Mouse (Mus musculus) layer of hippocampus, adult 8-10 months (tissue): ENCODE measurements around the gene Ambra1. TPM values are rescaled to one million over a fixed set of nuclear protein-coding genes. Genes with fewer than 3 reads are reported as not detected.

Experiments used
- DNase-seq, 2 experiments: peaks; one replicate each; pipeline ENCODE4 v3.0.0; 2022; ENCODE audit warnings: low spot score in 2 of 2
- total RNA-seq, 4 experiments: library from RNA; stranded (reverse); gene quantifications; 2 replicates each; pipeline ENCODE4 v1.2.4; 2022

Ambra1 gene
- total RNA-seq, 4 experiments from 2014 or later = 49.8 to 55.9 (median 52.8) TPM

DNA sequence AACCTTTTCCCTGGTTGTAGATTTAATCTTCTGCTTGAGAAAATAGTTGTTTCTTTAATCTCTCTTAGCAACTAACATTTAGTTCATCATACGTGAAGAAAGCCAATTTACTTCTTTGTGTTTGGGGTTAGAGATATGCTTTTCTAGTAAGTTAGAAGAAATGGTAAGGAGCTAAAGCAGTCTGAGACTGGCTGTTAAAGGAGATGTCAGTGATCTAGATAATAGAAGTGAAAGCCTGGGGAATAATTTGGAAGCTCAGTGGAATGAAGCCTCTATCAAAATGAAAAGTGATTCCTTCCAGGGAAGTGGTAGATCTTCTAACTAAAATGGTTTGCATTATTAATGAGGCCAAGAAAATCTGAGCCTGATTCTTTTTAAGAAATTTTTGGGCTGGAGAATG lies 141.3 kb downstream of the Ambra1 start:
- DNase-seq = no peak

DNA sequence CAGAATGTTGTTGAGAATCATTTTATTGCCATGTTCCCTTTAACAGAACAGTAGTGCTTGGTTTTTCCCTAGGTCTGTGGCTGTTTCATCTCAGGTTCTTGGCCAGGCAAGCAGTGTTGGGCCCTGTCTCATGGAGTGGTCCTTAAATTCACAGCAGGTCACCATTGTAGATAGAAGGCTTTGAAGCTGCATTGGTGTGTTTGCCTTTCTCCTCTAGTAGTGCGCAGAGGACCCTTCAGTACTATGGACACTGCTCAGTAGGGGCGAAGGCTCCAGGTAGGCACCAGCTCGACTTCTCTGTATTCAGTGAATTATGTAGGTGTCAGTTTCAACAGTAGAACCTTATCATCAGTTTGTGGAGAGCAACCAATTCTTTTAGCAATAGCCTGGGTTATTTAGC lies 142.7 kb downstream of the Ambra1 start:
- DNase-seq = no peak

- DNase-seq = no peak
These were observed 146.3 kb downstream of the Ambra1 start for GRCm38 (mm10) chr2:91876000-91876805.

- DNase-seq = no peak
These were observed 146.8 kb downstream of the Ambra1 start for GRCm38 (mm10) chr2:91876806-91877140.

DNA sequence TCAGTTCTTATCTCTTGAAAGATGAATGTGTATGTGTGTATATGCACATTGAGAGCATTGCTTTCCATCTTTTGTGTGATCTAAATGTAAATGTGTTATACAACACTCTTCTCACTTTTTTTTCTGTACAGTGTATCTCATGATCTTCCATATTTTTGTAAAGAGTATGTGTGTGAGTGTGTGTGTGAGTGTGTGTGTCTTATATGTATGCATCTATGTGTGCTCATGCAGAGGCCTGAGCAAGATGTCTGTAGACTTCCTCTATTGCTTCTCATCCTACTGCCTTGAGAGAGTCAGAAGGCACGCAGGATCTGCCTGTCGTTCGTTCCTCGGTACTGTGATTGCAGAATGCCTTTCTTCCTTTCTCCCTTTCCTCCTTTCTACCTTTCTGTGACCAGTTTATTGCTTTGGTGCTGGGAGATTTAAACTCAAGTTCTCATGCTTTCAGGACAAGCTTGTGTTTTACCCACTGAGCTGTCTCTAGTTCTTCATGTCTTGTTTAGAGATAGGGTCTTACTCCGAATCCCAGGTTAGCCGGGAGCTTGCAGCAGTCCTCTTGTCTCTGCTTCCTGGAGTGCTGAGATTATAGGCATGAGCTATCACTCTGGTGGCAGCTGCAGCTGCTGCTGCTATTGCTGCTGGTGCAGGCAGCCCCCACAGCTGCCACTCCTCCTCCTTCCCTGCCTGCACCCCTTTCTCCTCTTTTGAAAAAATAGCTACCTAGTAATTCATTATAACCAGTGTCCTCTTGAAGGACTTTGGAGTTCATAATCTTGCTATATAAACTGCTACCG lies 148.7 kb downstream of the Ambra1 start:
- DNase-seq = no peak

GRCm38 (mm10) chr2:91883961-91884360 lies 154.0 kb downstream of the Ambra1 start:
- DNase-seq = peak in 1 of 2 experiments; percentile 34

DNA sequence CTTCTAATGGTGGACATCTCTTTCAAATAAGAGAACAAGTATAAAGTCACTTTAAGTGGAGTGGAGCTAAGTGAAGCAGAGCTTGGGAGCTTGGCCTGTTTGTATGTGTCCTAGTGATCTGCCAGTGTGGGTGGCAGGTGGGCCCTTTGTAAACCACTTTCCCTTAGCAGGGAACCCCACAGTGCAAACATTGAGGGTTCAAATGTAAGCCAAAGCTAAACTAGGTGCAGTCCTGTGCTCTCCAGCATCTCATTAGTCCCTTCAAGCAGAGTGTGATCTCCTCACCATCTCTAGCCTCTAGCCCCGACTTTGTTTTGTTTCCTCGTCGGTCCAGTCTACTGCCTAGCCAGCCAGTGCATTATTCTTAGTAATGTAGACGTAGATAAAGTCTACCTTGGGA lies 154.7 kb downstream of the Ambra1 start:
- no peak for DNase-seq

DNA sequence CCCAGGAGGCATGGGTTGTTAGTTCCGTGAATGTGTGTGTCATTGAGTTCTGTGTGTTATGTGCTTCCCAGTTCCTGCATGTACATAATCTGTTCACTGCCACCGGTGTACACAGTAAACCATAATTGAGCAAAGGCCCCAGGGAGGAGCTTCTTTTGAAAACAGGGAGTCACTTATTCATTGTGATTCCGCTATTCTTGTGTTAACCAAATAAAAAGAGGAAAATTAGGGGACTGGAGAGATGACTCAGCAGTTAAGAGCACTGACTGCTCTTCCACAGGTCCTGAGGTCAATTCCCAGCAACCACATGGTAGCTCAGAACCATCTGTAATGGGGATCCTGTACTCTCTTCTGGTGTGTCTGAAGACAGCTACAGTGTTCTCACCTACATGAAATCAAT lies 164.8 kb downstream of the Ambra1 start:
- no peak for DNase-seq

DNA sequence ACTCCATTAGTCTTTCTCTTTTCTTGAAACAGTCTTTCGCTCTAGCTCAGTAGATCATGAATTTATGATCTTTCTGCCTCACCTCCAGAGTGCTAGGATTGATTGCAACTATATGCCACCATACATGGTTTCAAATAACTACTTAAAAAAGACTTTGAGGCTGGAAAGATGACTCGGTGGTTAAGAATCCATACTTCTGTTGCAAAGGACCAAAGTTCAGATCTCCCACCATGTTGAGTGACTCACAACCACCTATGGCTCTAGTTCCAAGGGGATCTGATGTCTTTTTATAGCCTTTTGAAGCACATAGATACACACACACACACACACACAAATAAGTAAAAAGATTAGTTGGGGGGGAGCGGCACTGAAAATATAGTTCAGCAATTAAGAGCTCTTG lies 165.5 kb downstream of the Ambra1 start:
- DNase-seq = no peak

- no peak for DNase-seq
These were observed 168.0 kb downstream of the Ambra1 start for GRCm38 (mm10) chr2:91897968-91898367.

GRCm38 (mm10) chr2:91899141-91899540 lies 169.2 kb downstream of the Ambra1 start:
- no peak for DNase-seq

DNA sequence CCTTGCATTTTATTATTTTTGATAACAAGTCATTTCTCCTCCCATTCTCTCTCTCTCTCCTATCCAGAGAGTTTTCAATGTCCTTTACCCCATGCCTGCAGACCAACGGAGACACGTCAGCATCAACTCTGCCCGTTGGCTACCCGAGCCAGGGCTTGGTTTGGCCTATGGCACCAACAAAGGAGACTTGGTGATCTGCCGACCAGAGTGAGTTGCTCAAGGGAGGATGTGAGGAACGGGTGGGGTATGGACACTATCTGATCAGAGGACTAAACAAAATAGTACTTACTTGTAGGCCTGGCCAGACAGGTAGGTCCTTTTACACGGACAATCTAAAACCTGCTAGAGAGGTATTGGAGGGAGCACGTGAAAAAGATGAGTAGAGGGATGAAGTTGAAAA lies 170.5 kb downstream of the Ambra1 start:
- no peak for DNase-seq

- DNase-seq = no peak
These were observed 172.4 kb downstream of the Ambra1 start for GRCm38 (mm10) chr2:91902336-91902735.

DNA sequence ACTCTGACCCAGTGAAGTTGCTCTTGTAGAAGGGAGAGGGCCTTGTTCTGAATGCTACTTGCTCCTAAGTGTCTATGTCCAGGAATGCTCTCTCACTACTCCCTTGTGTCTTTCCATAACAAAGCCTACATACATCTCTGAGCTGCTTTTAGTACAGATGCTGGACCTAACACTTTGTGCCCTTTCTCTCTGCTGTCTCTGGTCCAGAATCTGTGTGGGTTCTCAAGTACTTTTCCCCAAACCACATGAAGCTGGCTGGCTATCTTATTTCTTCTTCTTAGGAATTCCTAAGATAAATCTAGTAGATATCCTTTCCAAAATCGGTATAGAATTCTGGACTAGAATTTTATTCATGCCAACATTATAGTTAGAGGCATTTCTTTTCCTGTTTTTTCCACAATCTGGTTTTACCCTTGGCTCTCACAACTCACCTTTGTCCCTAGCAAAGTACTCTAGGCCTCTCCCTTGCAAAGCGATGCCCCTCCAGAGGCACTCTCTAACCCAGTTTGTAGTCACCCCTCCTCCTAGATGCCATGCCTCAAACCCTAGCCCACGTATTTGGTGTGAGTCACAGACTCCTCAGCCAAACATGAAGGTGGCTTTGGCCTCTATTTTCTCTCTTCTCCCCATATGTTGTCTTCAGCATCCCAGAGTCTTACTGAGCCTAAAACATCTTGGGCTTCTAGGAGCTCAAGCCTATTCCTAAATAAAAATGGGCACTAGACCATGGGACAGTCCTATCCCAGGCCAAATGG lies 173.4 kb downstream of the Ambra1 start:
- no peak for DNase-seq

DNA sequence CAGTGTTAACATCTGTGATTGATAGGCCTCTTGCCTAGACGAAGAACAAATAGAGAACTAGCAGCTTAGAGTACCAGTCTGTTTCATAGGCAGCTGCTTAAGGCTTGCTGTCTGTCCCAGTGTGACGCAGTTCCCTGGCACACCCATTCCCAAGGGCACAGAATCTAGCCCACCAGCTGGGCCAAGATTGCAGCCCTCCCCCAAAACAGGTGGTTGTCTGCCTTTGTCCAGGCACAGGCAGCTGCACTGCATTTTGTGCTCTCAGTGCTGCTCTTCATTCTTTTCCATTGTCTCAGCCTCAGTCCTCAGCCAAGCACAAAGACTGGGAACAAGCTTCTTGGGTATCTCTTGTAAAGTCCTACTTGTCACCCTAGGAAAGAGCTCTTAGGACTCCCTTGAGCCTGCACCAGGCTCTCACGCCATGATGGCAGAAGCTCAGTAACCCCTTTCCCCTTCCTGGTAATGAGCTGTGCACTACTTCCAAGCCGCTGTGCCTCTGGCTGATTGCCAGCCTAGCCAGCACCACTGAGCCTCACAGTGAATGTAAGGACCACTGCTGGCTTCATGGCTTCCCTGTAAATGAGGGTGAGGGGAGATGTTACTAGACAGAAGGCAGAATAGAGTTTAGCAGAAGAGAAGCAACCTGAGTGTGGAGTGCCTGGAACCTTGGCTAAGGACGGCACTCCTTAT lies 174.8 kb downstream of the Ambra1 start:
- DNase-seq = peak in 1 of 2 experiments; percentile 32

DNA sequence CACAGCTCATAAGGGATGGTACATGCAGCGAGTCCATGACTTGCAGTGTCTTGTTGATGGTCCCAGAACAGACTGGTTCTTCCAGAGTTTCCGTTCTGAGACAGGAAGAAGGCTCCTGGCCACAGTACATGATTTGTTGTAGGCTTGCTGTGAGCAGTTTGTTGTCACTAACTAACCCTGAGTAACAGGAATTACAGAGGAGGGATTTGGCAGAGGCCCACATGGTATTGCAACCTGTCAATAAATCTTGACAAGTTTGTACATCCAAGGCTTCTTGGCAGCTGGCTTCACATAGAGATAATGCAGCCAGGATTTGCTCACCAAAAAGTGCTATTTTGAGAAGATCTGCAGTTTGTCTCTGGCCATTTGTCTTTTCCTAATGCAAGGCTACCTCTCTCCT lies 176.2 kb downstream of the Ambra1 start:
- peak; percentile 35 to 44 for DNase-seq

DNA sequence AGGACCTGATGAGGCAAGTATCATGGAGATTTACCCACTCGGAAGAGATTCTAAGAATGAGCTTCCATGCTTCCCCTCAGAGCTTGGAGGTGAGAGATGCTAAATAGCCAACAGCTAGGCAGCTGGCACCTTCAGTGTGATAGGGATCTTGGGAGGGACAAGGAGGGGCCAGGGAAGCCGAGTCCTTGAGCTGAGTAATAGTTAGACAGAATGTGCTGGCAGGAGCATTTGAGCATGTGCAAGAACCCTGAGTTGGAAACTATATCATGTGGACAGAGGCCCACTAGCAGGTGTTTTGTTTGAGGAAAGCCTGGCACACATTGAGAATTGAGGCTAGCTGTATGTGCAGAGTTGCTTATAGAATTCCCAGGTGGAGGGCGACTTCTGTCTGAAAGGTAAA lies 182.7 kb downstream of the Ambra1 start:
- no peak for DNase-seq

DNA sequence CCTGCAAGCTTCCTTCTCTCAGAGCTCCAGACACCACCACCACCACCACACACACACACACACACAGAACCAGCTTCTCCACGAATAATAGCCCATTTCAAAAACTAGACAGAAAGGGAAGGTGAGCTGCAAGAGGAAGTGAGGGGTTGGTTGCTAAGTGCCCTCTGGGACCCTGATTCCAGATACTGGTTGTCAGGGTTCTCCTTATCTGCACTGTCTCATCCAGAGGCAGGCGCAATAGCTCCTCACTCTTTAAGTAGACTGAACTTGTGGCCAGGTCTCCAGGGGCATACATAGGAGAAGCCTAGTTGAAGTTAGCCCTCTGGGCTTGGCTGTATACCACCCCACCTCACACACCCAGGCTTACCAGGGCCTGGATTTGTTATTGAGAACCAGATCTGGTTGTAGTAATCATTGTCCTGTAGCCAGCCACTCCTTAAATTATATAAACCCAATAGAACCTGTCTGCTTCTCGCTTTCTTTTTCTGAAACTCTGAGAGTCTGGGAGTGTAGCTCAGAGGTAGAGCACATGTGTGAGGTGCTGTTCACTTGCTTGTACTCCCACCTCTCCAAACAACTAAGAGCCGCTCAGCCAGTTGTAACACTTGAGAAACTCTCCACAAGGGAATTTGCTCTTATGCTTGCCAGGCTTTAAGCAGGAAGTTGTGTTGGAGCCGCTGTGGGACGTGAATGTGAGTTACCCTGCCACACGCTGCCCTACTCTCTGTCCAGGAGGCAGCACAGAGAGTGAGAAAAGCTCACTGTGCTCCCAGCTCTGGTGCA lies 183.6 kb downstream of the Ambra1 start:
- DNase-seq = no peak

- DNase-seq = no peak
These were observed 186.5 kb downstream of the Ambra1 start for GRCm38 (mm10) chr2:91916346-91916977.

GRCm38 (mm10) chr2:91917096-91917495 lies 187.2 kb downstream of the Ambra1 start:
- DNase-seq = no peak
